Mouse (Mus musculus) right cerebral cortex, postnatal 10 days (tissue): Measurements from ENCODE around the gene Wtap.
"Not testable (repeated sequence)": the region's sequence is repeated elsewhere in the genome, so short reads cannot be mapped to it uniquely, and the experiment has no call there.

Experiments used
- DNase-seq, 2 experiments: peaks; one replicate each; pipeline ENCODE4 v3.0.0; 2021; ENCODE audit warnings: low spot score in 2 of 2

The Wtap gene

GRCm38 (mm10) chr17:12994069-12994468 lies at the start of gene Wtap:
Gene Wtap (minus strand): TSS chr17:12994169.
- DNase-seq, result no peak

GRCm38 (mm10) chr17:13036627-13037192 lies 42.7 kb upstream of the Wtap start:
- DNase-seq, result not testable (repeated sequence)

- no peak for DNase-seq
Measured at GRCm38 (mm10) chr17:13013316-13013715, 19.3 kb upstream of the Wtap start.

GRCm38 (mm10) chr17:13009887-13010286 lies 15.9 kb upstream of the Wtap start:
- no peak for DNase-seq

GRCm38 (mm10) chr17:13008528-13008927 lies 14.6 kb upstream of the Wtap start:
- peak in 1 of 2 experiments; percentile 38 for DNase-seq

GRCm38 (mm10) chr17:13007730-13008425 lies 13.9 kb upstream of the Wtap start:
- peak; percentile 98 for DNase-seq

GRCm38 (mm10) chr17:13006984-13007383 lies 13.0 kb upstream of the Wtap start:
- no peak for DNase-seq

GRCm38 (mm10) chr17:13006546-13006945 lies 12.6 kb upstream of the Wtap start, which contains the start of gene Sod2:
Gene Sod2 (plus strand): TSS chr17:13006846.
- DNase-seq, result not testable (repeated sequence)

- not testable (repeated sequence) for DNase-seq
Measured at GRCm38 (mm10) chr17:13004436-13004835, 10.5 kb upstream of the Wtap start.

- DNase-seq, result not testable (repeated sequence)
Measured at GRCm38 (mm10) chr17:13002243-13002642, 8.3 kb upstream of the Wtap start.

- no peak for DNase-seq
Measured at GRCm38 (mm10) chr17:12999069-12999468, 5.1 kb upstream of the Wtap start.

- DNase-seq, result no peak
Measured at GRCm38 (mm10) chr17:12997890-12998289, 3.9 kb upstream of the Wtap start.

- peak; percentile 62 to 76 for DNase-seq
Measured at GRCm38 (mm10) chr17:12996345-12996744, 2.4 kb upstream of the Wtap start.

GRCm38 (mm10) chr17:12992470-12992991 lies 1.4 kb downstream of the Wtap start:
- DNase-seq, result peak; percentile 97

- DNase-seq, result peak; percentile 88 to 90
Measured at GRCm38 (mm10) chr17:12991635-12992358, 2.2 kb downstream of the Wtap start.

GRCm38 (mm10) chr17:12991194-12991634 lies 2.8 kb downstream of the Wtap start:
- DNase-seq, result peak in 1 of 2 experiments; percentile 50

- DNase-seq, result no peak
Measured at GRCm38 (mm10) chr17:12990567-12991145, 3.3 kb downstream of the Wtap start.

GRCm38 (mm10) chr17:12988096-12988495 lies 5.9 kb downstream of the Wtap start:
- DNase-seq, result not testable (repeated sequence)

- no peak for DNase-seq
Measured at GRCm38 (mm10) chr17:12983988-12984387, 10.0 kb downstream of the Wtap start.

- DNase-seq, result no peak
Measured at GRCm38 (mm10) chr17:12978546-12978945, 15.4 kb downstream of the Wtap start.

GRCm38 (mm10) chr17:12973851-12974250 lies 20.1 kb downstream of the Wtap start:
- no peak for DNase-seq

GRCm38 (mm10) chr17:12967173-12967572 lies 26.8 kb downstream of the Wtap start:
- no peak for DNase-seq
